Mouse (Mus musculus) lung, postnatal 36 days (tissue): ENCODE results near the gene St6galnac6.

Experiments
- DNase-seq: peaks from one replicate; pipeline ENCODE4 v3.0.0; 2022; ENCODE audit warnings: mixed read lengths

St6galnac6 gene

GRCm38 (mm10) chr2:32586871-32587351 lies 12.6 kb upstream of the St6galnac6 start, which contains the start of gene St6galnac4:
St6galnac4 (plus strand) TSS chr2:32587095.
- peak; percentile 96 for DNase-seq

GRCm38 (mm10) chr2:32587731-32588321 lies 11.7 kb upstream of the St6galnac6 start:
- DNase-seq: peak; percentile 56

GRCm38 (mm10) chr2:32589213-32589795 lies 10.2 kb upstream of the St6galnac6 start:
- DNase-seq: no peak

- DNase-seq: no peak
Measured at GRCm38 (mm10) chr2:32590224-32590623, 9.3 kb upstream of the St6galnac6 start.

GRCm38 (mm10) chr2:32591249-32591648 lies 8.3 kb upstream of the St6galnac6 start:
- peak; percentile 42 for DNase-seq

- DNase-seq: no peak
Measured at GRCm38 (mm10) chr2:32596725-32597124, 2.8 kb upstream of the St6galnac6 start.

GRCm38 (mm10) chr2:32597248-32597647 lies 2.3 kb upstream of the St6galnac6 start:
- DNase-seq: no peak

- no peak for DNase-seq
Measured at GRCm38 (mm10) chr2:32597699-32598098, 1.8 kb upstream of the St6galnac6 start.

- DNase-seq: no peak
Measured at GRCm38 (mm10) chr2:32598506-32598905, 1.0 kb upstream of the St6galnac6 start.

- peak; percentile 74 for DNase-seq
Measured at GRCm38 (mm10) chr2:32601417-32602065, 2.0 kb downstream of the St6galnac6 start.

GRCm38 (mm10) chr2:32602600-32603054 lies 3.1 kb downstream of the St6galnac6 start:
- DNase-seq: peak; percentile 96

- no peak for DNase-seq
Measured at GRCm38 (mm10) chr2:32604631-32605030, 5.1 kb downstream of the St6galnac6 start.

GRCm38 (mm10) chr2:32606161-32607142 lies 6.9 kb downstream of the St6galnac6 start:
- peak; percentile 91 for DNase-seq

- DNase-seq: peak; percentile 81
Measured at GRCm38 (mm10) chr2:32607262-32607947, 7.9 kb downstream of the St6galnac6 start.

GRCm38 (mm10) chr2:32608141-32608777 lies 8.8 kb downstream of the St6galnac6 start:
- DNase-seq: peak; percentile 83

GRCm38 (mm10) chr2:32608778-32609435 lies 9.4 kb downstream of the St6galnac6 start:
- no peak for DNase-seq

GRCm38 (mm10) chr2:32610610-32611229 lies 11.2 kb downstream of the St6galnac6 start:
- peak; percentile 76 for DNase-seq

- no peak for DNase-seq
Measured at GRCm38 (mm10) chr2:32612274-32612673, 12.8 kb downstream of the St6galnac6 start.

- no peak for DNase-seq
Measured at GRCm38 (mm10) chr2:32617109-32617508, 17.6 kb downstream of the St6galnac6 start.

GRCm38 (mm10) chr2:32617601-32618000 lies 18.1 kb downstream of the St6galnac6 start:
- DNase-seq: no peak
